Mouse (Mus musculus) heart, embryonic 12.5 days (tissue): ENCODE measurements around the gene 1700019N19Rik. TPM values are rescaled to one million over a fixed set of nuclear protein-coding genes. Genes with fewer than 3 reads are reported as not detected.

Experiments
- ATAC-seq: fragments of 200-750 bp; cut with Nextera tagmentation; 2 replicates; pipeline ENCODE4 v1.8.0; 2017; ENCODE audit warnings: moderate TSS enrichment, moderate library complexity; ENCODE audit not compliant: insufficient number of reproducible peaks, low FRiP score
- H3K27ac ChIP-seq: fragments of 300-500 bp; sonication (generic); 2 replicates; pipeline ENCODE4 v1.5.1; 2016; ENCODE audit warnings: mild to moderate bottlenecking, moderate library complexity; ENCODE audit not compliant: poor library complexity, severe bottlenecking
- H3K27me3 ChIP-seq: fragments of 300-500 bp; sonication (generic); replicated peaks from 2 replicates; pipeline ENCODE4 v1.6.1; 2016; ENCODE audit warnings: mild to moderate bottlenecking, moderate library complexity
- H3K36me3 ChIP-seq: fragments of 300-500 bp; sonication (generic); 2 replicates; pipeline ENCODE4 v1.6.1; 2016; ENCODE audit warnings: mild to moderate bottlenecking, moderate library complexity
- H3K4me1 ChIP-seq: fragments of 300-500 bp; sonication (generic); replicated peaks from 2 replicates; pipeline ENCODE4 v1.6.1; 2016; ENCODE audit warnings: mild to moderate bottlenecking
- H3K4me2 ChIP-seq: fragments of 300-500 bp; sonication (generic); 2 replicates; pipeline ENCODE4 v1.6.1; 2016; ENCODE audit warnings: mild to moderate bottlenecking, moderate library complexity
- H3K4me3 ChIP-seq: fragments of 300-500 bp; sonication (generic); 2 replicates; pipeline ENCODE4 v1.5.1; 2016; ENCODE audit warnings: mild to moderate bottlenecking
- H3K9ac ChIP-seq: fragments of 300-500 bp; sonication (generic); 2 replicates; pipeline ENCODE4 v1.6.1; 2016; ENCODE audit warnings: mild to moderate bottlenecking, moderate library complexity
- H3K9me3 ChIP-seq: fragments of 300-500 bp; sonication (generic); replicated peaks from 2 replicates; pipeline ENCODE4 v1.6.1; 2016; ENCODE audit warnings: mild to moderate bottlenecking, moderate library complexity
- WGBS: fragments of 180-500 bp; shearing (Covaris S2); methylation state at CpG from one replicate; pipeline ENCODE4 v1.1.7; 2016; 5-methylcytosine and 5-hydroxymethylcytosine counted together
- polyA plus RNA-seq: library from polyadenylated mRNA; unstranded; fragments of >200 nt; fragmentation: Nextera tagmentation; extraction: Ambion mirVana; gene quantifications from 2 replicates; pipeline ENCODE4 v1.2.1, GENCODE M21; 2016

1700019N19Rik gene
- polyA plus RNA-seq, 1 experiment from 2014 or later: not detected

DNA sequence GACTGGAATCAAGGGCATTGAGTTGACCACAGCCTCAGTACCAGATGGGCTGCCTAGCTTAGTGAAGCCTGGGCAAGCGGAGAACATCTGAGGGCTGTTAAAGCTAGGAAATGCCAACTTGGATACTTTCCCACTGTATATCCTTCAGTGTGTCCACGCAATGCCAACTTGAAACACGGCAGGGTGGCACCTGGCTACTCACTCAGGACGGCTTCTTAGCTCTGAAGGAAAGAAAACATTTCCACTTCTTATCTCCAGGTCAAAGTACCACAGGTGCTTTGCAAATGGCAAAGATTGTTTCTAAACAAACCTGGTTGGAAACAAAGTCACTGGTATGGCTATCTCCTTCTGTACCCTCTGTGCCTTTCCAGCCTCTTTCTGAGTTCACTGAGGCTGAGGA lies 35.4 kb downstream of the 1700019N19Rik start:
- H3K36me3 ChIP-seq: no peaks in the 10 kb centered on the region
- no peak overlapping the region for H3K4me3 ChIP-seq
- H3K27ac ChIP-seq: no peak overlapping the region
- H3K9me3 ChIP-seq: 0 out of 2 replicates have a peak, but pooled peaks cover 10% of the 10 kb centered on the region
- no peak overlapping the region for H3K4me2 ChIP-seq
- H3K9ac ChIP-seq: no peak overlapping the region
- ATAC-seq: no peak
- peaks cover 4% of the 10 kb centered on the region; the same call in 1 of the 2 replicates for H3K4me1 ChIP-seq
- WGBS: 82% methylated on average over 4 of the region's 4 CpGs
- H3K27me3 ChIP-seq: peaks cover 5% of the 10 kb centered on the region; the same call in 1 of the 2 replicates

DNA sequence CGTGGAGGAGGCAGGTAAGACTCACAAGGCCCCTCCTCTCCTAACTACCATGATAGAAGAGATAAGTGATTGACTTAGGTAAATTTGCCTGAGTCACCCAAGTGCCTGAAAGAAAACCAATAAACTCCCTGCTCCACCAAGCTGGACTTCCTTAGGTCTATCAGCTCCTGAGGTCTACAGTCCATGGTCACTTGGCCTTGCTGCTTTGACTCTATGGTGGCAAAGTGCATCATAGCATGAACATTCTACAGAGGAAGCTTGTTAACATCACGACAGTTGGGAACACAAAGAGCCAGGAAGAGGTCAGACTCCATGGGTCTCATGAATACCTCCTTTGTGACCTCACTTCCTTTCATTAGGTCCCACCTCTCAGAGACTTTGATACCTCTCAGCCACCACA lies 42.8 kb downstream of the 1700019N19Rik start:
- H3K9ac ChIP-seq: no peak overlapping the region
- no peak overlapping the region for H3K4me3 ChIP-seq
- no peaks in the 10 kb centered on the region for H3K36me3 ChIP-seq
- no peaks in the 10 kb centered on the region for H3K4me1 ChIP-seq
- 0 out of 2 replicates have a peak, but pooled peaks cover 8% of the 10 kb centered on the region for H3K9me3 ChIP-seq
- WGBS: 58% methylated on average over 2 of the region's 2 CpGs
- no peaks in the 10 kb centered on the region; the same call in 1 of the 2 replicates for H3K27me3 ChIP-seq
- H3K27ac ChIP-seq: no peak overlapping the region
- no peak for ATAC-seq
- no peak overlapping the region for H3K4me2 ChIP-seq

DNA sequence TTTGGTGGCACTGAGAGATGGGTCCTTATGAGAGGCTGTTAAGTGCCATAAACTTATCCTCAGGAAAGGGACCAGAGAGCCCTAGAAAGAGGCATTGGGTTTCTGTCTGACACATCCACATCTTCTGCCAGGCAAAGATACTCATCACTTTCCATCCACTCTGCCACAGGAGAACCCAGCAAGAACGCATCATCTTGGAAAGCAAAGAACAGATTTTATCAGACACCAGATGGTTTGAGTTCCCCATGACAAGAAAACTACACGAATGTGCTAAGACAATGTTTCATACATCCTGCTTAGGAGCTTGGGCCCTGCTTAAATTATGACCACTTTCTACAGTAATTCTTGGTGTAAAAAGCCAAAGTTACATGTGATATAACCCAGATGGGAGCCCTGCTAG lies 43.4 kb downstream of the 1700019N19Rik start:
- no peak overlapping the region for H3K27ac ChIP-seq
- ATAC-seq: no peak

DNA sequence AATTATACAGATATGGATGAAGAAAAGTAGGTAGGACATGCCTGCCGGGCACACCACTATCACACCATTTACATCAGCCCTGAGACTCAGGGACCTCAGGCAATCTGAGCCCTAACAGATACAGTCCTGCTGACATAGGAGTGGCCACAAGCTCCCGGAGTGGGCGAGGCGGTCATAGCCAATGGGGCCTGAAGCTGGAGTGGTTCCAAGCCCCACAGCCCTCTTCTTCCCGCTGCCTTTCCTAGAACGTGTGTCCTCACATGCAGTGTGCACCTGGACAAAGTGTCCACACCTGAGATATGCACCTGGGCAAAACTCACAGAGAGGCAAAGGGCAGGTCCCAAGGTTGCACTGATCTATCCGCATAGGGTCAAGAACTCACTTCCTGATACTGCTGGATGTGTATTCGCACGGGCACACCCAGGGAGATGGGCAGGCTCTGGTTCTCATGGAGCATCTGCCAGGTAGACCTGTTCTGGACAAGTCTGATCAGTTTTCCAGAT lies 46.7 kb downstream of the 1700019N19Rik start:
- WGBS: 85% methylated on average over 9 of the region's 9 CpGs

More for the DNA sequence above, 43.4 kb downstream of the 1700019N19Rik start:
- Histone ChIP-seq H3K36me3 (no peaks in the 10 kb centered on the region), H3K9ac (no peak overlapping the region), H3K27me3 (no peaks in the 10 kb centered on the region; the same call in 1 of the 2 replicates), H3K4me3 (no peak overlapping the region), H3K4me2 (no peak overlapping the region), H3K9me3 (0 out of 2 replicates have a peak, but pooled peaks cover 4% of the 10 kb centered on the region), H3K4me1 (no peaks in the 10 kb centered on the region)
- 65% methylated on average over 2 of the region's 2 CpGs for WGBS

DNA sequence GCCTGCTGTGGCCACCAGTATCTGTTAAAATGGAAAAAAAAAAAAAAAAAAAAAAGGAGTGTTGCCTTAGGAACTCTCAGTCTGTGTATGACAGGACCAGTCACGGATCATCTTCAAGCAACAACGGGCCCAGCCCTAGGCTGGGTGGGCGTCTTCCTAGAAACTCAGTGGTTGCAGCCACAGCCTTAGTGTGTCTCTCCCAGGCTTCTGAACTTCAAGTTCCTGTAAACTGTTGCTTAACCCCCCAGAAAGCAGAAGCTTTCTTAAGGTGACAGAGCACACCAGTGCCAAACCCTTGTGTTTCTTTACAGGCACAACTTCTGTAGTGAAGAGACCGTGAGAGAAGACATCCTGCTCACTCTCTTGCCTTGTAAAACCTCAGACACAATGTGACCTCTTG lies 50.5 kb downstream of the 1700019N19Rik start:
- Histone ChIP-seq H3K9ac (no peak overlapping the region), H3K36me3 (no peaks in the 10 kb centered on the region), H3K9me3 (no peaks in the 10 kb centered on the region), H3K27ac (no peak overlapping the region), H3K4me3 (no peak overlapping the region), H3K4me1 (no peaks in the 10 kb centered on the region), H3K4me2 (no peak overlapping the region), H3K27me3 (no peaks in the 10 kb centered on the region; the same call in 1 of the 2 replicates)
- WGBS: 69% methylated on average over 4 of the region's 4 CpGs
- ATAC-seq: no peak

More for the DNA sequence above, 46.7 kb downstream of the 1700019N19Rik start:
- no peak overlapping the region for H3K4me3 ChIP-seq
- no peaks in the 10 kb centered on the region; the same call in 1 of the 2 replicates for H3K27me3 ChIP-seq
- ATAC-seq: no peak
- no peaks in the 10 kb centered on the region for H3K36me3 ChIP-seq
- no peak overlapping the region for H3K27ac ChIP-seq
- no peaks in the 10 kb centered on the region for H3K4me1 ChIP-seq
- no peaks in the 10 kb centered on the region for H3K9me3 ChIP-seq
- H3K9ac ChIP-seq: no peak overlapping the region
- no peak overlapping the region for H3K4me2 ChIP-seq

DNA sequence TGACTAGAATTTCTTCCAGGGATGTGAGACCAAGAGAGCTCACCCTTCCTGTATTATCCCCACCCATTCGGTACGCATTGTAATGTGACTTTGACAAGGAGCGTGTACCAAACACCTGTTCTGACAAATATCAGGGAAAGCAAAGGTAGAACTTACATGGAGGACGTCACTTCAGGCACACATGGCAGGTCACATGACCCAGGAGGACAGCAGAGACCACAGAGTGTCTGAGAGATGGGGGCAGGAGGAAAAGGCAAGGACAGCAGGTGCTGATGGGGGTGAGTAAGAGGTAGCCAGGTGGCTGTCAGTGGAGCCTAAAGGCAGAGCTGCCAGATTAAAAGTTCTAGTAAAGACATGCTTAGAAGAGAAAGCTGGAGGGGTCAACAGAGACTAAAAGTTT lies 51.5 kb downstream of the 1700019N19Rik start:
- no peaks in the 10 kb centered on the region for H3K4me1 ChIP-seq
- H3K4me3 ChIP-seq: no peak overlapping the region
- ATAC-seq: no peak
- H3K9ac ChIP-seq: no peak overlapping the region
- no peaks in the 10 kb centered on the region; the same call in 1 of the 2 replicates for H3K27me3 ChIP-seq
- H3K4me2 ChIP-seq: no peak overlapping the region
- no peak overlapping the region for H3K27ac ChIP-seq
- H3K36me3 ChIP-seq: no peaks in the 10 kb centered on the region
- H3K9me3 ChIP-seq: no peaks in the 10 kb centered on the region
- 80% methylated on average over 4 of the region's 4 CpGs for WGBS

DNA sequence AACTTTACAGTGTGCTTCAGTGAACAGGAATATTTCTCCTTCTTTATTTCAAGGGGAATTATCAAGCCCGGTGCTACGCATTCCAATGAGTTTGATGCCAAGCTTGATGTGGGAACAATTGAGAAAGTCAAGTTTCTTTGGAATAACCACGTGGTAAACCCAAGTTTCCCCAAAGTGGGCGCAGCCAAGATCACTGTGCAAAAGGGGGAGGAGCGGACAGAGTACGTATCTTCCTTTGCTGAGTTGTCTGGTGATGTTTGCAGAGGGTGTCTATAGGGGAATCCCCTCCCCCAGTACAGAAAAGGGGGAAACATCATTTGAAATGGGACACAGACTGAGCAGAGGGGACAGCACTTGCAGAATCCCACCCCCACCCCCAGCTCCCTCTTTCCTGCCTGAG lies 53.2 kb downstream of the 1700019N19Rik start:
- H3K36me3 ChIP-seq: no peaks in the 10 kb centered on the region
- WGBS: 80% methylated on average over 6 of the region's 6 CpGs
- H3K4me3 ChIP-seq: no peak overlapping the region
- H3K9ac ChIP-seq: no peak overlapping the region
- no peaks in the 10 kb centered on the region for H3K27me3 ChIP-seq
- ATAC-seq: no peak
- no peak overlapping the region for H3K4me2 ChIP-seq
- no peaks in the 10 kb centered on the region for H3K9me3 ChIP-seq
- no peaks in the 10 kb centered on the region for H3K4me1 ChIP-seq
- no peak overlapping the region for H3K27ac ChIP-seq

DNA sequence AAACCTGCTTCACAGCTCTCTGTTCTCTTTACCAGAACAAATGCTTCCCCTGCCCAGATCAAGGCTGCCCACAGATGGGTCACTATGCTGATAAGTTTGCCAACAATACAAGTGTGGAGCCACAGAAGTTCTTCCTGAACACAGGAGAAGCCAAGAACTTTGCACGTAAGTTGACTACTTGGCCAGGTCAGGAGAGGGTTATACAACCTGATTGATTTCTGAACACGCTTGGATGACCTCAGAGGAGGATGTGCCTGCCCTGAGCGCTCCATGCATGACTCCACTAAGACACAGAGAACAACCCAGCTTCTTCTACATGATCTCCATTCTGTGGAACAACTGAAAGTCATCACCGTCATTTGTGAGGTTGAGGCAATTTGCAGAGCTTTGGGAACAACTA lies 56.1 kb downstream of the 1700019N19Rik start:
- no peaks in the 10 kb centered on the region for H3K9me3 ChIP-seq
- H3K4me2 ChIP-seq: no peak overlapping the region
- H3K4me3 ChIP-seq: no peak overlapping the region
- no peak overlapping the region for H3K27ac ChIP-seq
- H3K4me1 ChIP-seq: no peaks in the 10 kb centered on the region
- ATAC-seq: no peak
- no peaks in the 10 kb centered on the region for H3K36me3 ChIP-seq
- WGBS: 81% methylated on average over 4 of the region's 4 CpGs
- no peaks in the 10 kb centered on the region for H3K27me3 ChIP-seq
- H3K9ac ChIP-seq: no peak overlapping the region

Other genes with a start within 250 kb of the 1700019N19Rik start
- gene Pnlip, start 142.0 kb downstream of the 1700019N19Rik start, polyA plus RNA-seq: not detected in 2 replicates
- 0.31 and 0.52 TPM in 2 replicates for gene Pnliprp1, start 65.6 kb downstream of the 1700019N19Rik start, polyA plus RNA-seq
- 0.10 TPM in 1 of 2 replicates, not detected in the other for gene Pnliprp2, start 34.7 kb downstream of the 1700019N19Rik start, polyA plus RNA-seq
- gene Eno4, start 149.0 kb upstream of the 1700019N19Rik start, polyA plus RNA-seq: 0.10 and 0.27 TPM in 2 replicates
- 10.5 and 10.8 TPM in 2 replicates for gene Hspa12a, start 149.2 kb upstream of the 1700019N19Rik start, polyA plus RNA-seq